Mouse (Mus musculus) erythroblast, embryonic 14.5 days (primary cell): ENCODE data around the gene Ccdc117.

Experiments used
- GATA1 ChIP-seq: IDR thresholded peaks from 2 replicates; pipeline ENCODE4 v1.6.1; 2012; ENCODE audit warnings: low read length, inconsistent platforms, mixed read lengths
- TAL1 ChIP-seq: IDR thresholded peaks from 3 replicates; pipeline ENCODE4 v1.6.1; 2012; ENCODE audit warnings: low read length, inconsistent platforms, mixed read lengths

- TF ChIP-seq GATA1 (no peak), TAL1 (no peak)
Observed at GRCm38 (mm10) chr11:5516617-5517016, 25.4 kb downstream of the Ccdc117 start.
